Mouse (Mus musculus): ENCODE results near the gene Grifin.

GRCm38 (mm10) chr5:140609511-140610272 lies 44.8 kb upstream of the Grifin start:
- TF ChIP-seq GATA1 (IDR thresholded peaks at IDR 0.05; ENCODE audit: borderline replicate concordance, low read length) (no peak), FLI1 (IDR thresholded peaks at IDR 0.05; ENCODE audit: low read length) (no peak)
